Mouse (Mus musculus) kidney, adult 18-20 months (tissue): ENCODE measurements at regions not wholly inside any gene's neighbourhood (a gene's known extent, or its start where the extent isn't known, plus 50 kb on each side); places are given as distances from the start of the nearest gene placed in this dataset.

ENCODE experiments used
- DNase-seq: peaks from one replicate; pipeline ENCODE4 v3.0.0; 2021

DNA sequence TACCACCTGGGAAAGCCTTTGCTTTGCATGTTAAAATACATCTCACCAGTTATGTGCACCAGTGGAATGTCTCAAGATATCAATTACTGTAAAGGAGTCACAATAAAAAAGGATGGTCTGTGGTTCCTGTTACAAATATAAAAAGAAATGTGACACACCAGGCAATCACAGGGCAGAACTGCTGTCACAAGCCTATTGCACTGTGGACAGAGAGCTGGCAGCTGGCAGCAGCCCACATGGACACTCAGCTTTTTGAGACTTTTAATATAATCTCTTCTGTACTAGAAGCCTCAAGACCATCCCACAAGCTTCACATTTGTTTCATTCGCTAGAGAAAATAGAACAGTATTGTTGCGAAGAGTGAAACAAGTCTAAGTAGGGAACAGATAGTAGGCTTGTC is 197.7 kb downstream of the 1700129C05Rik start:
- no peak for DNase-seq

DNA sequence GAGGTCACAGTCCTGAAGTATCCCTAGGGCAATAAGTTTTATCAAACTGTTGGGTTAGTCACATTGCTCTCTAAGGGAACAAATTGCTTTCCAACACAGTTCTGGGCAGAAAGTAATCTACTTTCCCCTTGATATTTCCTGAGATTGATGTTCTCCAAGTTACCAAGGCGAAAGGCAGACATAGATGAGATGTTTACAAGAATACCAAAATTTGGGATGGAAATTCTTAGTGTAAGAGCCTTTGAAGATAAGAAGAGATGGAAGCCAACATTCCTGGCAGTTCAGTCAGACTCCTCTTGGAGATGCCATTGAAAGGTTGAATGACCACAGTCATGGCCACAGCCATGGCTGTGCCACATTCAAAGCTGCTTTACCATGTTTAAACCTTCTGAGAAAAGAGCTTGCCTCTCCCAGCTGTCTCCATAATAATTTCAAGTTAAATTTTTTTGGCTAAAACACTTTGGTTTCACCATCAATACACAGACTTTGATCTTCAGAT is 199.4 kb downstream of the 1700129C05Rik start:
- no peak for DNase-seq

DNA sequence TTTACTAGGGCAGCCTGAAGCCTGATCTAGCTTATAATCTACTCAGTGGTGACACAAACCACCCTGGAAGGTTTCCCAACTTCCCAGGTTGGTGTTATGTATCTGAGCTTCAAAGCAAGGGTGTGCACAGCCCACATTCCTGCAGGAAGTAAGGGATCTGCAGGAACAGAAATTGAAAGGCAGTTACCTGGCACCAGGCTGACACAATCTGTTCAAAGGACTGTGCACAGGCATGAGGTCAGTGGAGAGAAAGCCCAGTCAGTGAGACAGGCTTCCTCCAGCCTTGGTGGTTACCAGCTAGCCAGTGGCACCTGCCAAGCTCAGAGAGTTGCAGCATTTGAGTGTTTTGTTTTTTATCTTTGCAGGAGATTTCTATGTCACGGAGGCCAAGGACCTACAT is 203.6 kb downstream of the 1700129C05Rik start:
- no peak for DNase-seq

DNA sequence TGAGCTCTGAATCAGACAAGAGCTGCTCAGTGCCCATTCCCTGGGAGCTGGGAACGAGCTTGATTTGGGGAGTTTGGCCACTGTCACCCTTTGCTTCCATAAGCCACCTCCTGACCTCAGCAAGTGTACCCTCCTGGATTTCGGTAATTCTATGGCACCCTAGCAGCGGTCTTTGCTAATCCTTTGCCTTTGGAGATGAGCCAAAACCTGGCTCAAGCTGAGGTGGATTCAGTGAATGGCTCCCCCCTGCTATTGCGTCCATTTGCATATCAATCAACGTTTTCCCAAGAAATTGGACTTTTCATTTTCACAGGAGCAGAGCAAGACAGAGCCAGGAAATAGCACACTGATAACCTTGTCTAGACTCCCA is 204.1 kb downstream of the 1700129C05Rik start:
- no peak for DNase-seq

DNA sequence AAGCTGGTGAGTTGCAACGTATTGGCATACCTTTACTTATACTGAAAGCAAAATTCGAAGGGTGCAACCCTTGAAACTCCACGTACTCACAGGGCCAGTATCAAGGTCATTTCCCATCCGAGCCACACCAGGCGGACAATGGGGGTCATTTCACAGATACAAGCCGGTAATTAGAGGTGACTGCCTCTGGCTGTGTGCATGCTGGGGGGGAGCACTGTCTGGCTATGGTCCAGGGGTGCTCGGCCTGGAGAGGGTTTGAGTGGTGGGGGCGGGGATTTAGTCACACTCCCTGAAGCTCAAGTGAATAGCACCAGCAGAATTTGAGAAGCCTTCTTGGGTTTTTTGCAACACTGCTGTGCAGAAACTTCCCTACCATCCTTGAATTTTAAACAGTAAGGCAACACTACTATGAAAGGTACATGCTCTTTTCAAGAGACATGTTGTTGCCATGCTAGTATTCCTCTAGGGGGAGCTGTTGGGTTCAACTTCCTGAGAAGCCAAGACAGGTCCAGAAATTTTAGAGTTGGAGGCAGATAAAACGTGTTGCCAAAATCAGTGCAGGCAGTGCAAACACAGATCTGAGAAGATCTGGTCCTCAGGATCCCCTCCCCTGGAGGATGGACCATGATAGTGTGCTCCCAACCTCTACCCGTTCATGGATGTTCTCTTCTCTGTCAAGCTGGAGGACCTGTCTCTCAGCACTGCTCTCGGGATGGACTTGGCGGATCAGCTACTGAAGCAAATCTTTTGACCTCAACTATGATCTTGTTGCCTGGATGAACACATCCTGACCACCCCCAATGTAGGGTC is 204.7 kb downstream of the 1700129C05Rik start:
- DNase-seq: peak; percentile 4

DNA sequence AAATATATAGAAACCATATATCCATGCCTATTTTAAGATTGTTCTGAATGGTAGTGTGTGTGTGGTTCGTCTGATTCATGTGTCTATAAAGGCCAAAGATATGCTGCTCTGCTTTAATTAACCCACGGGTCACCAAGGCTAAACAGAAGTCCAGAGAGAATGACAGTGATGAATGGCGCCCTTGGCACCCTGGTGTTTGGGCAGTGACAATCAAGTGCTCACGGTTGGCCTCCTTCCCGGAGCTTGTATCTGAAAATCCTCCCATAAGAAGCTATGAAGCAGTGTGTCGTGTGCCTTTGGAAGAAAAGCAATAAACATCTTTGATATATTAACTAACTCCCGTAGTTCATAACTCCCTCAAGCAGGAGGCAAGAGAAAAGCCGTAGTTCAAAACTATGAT is 205.4 kb downstream of the 1700129C05Rik start:
- peak; percentile 24 for DNase-seq

DNA sequence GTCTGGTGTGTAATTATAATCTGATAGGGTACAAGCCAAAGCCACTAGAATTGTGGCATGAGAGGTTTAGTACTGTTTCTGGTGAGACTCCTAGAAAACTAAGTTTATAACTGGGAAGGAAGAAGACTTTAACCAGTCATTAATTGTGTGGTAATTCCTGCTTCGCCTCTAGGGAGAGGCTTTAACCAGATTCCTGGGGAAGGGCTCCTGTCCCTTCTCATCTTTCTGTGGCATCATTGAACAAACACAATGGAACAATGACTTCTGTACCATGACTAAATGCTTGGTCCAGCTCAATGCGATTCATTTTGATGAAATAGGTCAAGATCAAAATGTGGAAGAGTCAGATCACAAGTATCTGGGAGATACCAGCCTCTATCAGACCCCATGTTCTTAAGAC is 206.6 kb downstream of the 1700129C05Rik start:
- DNase-seq: no peak

DNA sequence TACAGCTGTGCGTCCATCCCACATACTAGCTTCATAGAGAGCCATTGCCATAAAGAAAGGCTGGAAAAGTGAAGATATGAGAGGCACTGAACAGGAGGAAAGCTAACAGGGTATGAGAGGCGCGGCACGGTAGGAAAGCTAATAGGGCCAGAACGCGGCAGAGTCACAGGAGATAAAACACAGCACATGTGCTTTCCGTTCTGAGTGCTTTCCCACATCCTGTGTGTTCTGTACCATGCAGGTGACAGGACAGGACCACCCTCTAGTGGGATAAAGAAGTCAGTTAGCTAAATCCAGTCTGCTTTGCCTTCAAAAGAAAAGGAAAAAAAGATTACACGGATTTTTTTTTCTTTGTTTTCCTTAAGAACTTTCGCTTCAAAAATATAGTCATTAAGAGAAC is 224.8 kb downstream of the 1700129C05Rik start:
- DNase-seq: no peak

DNA sequence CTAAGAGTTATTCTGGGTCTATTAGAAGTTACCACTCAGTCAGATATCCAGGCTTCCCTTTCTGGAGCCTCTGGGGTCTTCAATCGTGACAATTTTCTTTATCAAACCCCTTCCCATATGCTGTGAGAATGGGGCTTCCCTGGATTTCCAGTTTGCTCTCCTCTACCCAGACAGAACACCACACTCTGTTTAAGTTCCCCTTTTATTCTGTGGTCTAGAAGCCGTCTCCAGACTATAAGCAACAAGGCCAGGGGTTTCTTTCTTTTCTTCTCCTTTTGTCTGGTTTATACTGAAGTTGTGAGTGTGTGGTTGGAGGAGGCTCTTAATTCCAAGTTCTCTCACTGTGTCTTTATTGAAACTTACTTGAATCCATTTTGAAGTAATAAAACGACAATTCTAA is 225.5 kb downstream of the 1700129C05Rik start:
- no peak for DNase-seq

DNA sequence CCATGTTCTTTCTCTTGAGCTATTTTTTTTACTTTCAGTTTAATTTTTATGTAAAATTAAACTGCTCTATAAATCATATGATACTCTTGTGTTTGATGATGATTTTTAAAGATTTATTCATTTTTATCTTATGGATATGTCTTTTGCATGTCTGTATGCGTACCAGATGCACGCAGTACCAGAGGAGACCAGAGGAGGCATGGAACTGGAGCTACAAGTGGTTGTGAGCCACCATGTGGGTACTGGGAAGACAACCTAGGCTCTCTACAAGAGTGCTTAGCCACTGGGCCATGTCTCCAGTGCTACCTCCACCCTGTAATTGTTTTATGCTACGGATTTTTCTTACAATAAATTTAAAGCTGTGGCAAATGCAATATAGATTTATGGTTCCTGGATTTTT is 227.8 kb downstream of the 1700129C05Rik start:
- no peak for DNase-seq

DNA sequence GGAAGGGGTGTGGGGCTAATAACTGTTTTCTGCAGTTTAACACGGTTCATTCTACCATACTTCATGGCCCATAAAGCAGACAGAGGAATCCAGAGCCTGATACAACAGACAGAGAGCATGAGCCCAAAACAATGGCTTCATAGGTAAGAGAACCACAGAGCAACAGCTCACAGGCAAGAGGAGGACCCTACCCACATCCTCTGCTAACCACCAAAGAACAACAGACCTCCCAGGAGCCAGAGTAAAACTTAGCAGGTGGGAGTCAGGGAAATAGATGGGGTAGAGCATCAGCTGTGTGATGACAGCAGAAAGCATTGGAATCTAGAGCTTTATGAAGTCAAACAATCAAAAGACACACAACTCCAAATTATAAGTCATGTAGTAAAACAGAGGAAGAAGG is 231.8 kb downstream of the 1700129C05Rik start:
- DNase-seq: no peak

DNA sequence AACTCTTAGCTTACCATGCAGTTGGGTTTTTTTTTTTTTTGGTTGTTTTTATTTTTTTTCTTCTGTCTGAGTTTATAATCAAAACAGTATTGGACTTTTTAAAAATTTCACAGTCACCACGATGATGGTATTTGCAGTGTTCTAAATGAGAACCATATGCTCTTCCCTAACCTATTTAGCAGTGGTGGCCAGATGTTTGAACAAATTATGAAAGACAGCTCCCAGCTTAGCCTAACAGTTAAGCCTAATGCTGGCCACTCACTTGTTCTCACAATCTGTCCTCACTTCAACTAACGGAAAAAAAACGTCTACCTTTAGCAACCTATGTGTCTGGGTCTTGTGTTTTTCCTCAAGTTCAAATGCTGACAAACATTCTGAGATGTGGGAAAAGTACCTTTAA is 234.8 kb downstream of the 1700129C05Rik start:
- no peak for DNase-seq

DNA sequence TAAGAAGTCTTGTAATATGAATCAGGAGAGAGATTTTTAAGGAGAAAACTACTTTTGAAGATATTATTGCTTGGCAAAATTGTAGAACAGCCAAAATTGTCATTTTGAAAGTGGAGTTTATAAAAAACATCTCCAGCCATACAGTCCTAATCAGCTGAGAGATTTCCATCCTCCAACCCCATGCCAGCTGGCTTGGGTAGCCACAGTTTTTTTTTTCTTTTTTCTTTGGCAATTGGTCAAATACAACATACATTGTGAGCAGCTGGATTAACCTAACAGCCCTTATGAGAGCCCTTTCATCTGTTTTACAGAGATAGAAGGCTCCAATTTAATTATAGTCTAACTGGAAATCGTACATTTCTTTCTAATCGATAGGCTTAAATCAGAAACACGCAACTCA is 235.3 kb downstream of the 1700129C05Rik start:
- no peak for DNase-seq

DNA sequence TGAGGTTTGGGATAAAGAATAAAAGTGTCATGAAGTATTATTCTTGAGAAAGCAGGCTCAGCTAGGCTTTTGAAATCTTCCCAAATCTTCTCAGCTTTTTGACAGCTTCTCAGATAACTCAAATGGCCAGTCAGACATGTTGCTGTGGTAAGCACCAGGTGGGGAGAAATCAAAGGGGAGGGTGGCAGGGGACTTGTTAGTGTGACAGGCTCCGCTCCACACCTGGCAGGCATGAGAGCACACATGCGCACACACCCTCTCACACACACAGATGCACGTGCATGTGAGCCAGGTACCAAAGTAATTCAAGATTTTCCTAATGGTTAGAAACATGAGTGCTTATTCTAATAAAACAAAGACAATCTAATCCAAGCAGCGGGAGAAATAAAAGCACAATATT is 236.1 kb downstream of the 1700129C05Rik start:
- DNase-seq: no peak

DNA sequence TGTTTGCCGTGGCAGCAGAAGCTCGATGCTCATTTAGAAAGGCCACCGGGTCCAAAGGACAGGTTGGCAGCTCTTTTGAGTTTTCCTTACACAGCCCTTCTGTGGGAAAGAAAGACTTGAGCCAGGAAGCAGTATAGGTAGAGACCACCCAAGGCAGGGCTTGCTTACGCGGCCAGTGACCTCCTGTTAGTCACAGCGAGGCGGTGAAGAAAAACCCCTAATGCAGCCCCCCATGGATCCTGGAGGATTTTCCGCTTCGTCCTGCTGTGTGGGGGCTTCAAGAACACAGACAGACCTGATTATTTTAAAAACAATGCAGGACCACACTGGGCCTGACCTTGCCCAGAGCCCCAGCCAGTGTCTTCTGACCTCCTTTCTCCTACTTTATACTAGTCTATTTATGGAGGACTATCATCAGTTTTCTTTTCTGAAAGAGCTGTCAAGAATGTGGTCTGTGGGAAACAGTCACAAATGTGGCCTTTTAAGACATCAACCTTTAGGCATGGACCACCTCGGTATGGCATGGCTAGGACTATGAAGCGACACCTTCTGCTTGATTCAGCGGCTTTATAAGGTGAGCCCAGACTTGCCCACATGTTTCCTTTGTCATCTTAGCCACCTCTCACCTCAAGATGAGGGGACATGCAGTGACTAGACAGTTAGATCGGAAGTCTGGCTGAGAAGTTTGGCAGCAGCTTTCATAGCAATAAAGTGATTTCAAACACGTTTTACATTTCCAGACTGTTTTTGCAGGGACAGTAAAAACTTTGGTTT is 274.3 kb downstream of the 1700129C05Rik start:
- DNase-seq: no peak

DNA sequence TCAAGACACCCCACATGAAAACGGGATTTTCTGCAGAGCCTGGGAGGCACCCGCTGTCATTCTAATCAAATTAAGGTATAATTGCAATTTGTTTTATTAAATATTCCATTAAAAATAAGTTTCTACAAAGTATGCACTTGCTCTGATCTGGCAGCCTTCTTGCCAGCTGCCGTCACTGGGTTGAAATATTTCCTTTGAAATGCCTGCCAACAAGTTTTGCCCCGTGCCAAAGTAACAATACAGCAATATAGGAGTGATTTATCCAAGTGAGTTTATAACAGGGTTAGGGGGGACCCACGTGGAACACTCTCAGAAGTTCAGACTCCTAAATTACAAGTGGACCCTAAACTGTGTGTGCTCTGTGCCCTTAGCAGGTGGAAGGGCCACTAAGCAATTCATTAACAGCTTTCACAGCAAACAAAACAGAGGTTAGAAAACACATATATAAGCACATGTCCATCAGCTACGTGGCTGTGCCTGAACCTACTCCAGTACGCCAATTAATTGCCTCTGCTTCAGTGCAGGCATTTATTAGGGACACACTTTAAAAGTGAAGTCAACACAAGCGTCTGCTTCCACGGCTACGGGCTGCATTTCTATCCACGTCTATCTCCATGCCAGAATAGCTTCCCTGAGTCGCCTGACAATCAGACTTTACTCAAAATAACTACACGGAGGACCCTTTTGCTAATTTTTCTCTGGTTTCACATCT is 275.1 kb downstream of the 1700129C05Rik start:
- peak; percentile 6 for DNase-seq

DNA sequence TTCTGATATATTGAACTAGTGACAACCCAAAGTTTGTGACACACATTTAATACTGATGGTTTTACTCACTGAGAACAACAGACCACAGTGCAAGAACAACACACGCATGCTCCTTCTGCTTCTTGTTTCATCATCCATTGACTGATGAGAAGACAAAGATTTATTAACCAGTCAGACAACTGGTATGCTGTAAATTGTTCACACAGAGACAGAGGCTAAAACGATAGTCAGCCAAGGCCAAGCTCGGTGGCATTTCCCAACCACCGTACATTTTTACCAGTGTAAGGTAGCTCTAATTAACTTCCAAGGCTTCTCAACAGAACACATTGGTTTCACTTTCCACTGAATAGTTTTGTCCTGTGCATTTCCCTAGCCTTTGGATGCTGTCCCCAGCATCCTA is 287.8 kb downstream of the 1700129C05Rik start:
- no peak for DNase-seq

DNA sequence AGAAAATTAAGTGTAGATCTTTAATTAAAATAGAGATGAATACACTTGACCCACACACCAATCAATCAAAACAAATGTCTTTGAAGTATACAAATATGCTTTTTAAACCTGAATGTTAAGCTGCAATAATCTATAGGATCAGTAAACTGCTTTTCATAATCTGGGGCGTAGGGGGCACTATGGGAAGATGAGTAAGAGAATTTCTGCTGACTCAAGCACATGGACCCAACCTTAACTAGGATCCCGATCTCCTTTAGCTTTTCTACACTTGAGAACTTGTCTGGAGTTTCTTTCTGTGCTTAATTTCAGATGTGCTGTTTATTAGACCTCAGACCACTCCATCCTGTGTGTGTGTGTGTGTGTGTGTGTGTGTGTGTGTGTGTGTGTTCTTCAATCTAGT is 298.1 kb downstream of the 1700129C05Rik start:
- no peak for DNase-seq

DNA sequence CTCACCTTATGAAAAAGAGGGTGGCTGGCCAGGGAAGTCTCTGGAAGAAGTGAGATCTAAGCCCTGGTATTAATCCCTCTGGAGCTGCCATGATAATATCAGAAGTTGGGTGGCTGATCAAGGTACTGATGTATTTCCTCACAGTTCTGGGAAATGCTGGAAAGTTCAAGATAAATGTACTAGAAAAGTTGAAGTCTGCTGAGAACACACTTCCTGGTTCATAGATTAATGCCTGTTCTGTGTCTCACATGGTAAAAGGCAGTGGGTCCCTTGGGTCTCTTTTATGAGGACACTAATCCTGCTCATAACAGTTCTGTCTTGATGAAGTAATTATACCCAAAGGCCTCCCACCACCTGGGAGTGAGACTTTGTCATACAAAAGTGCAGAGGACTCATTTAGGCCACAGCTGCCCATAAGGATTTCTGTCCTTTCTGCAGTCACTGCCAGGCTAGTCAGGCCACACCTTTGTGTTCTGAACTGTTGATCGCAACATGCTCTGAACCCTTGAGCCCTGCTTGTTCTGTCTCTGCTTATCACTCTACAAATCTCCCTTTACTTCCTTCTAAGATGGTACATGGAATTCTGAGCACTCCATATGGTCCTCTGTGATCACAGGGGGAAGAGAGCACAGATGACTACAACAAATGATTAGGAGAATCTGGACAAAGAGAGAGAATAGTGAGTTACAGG is 300.4 kb downstream of the 1700129C05Rik start:
- no peak for DNase-seq

DNA sequence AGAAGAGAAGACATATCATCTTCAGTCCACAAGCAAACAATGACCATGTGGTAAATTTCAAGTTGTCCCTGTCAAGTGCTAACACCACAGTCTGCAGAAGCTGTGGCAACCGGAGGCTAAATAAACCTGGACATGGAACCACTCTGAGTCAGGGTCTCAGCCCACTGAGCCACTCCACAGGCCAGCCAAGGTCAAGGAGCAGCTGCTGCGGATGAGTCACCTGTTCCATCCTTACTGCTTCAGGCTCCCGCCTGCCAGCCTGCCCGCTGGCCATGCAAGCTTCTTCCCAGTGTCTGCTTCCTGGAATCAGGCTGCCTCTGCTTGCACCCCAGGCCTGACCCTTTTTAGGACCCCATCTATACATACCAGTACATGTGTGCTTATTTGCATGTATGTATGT is 319.8 kb downstream of the 1700129C05Rik start:
- DNase-seq: no peak

DNA sequence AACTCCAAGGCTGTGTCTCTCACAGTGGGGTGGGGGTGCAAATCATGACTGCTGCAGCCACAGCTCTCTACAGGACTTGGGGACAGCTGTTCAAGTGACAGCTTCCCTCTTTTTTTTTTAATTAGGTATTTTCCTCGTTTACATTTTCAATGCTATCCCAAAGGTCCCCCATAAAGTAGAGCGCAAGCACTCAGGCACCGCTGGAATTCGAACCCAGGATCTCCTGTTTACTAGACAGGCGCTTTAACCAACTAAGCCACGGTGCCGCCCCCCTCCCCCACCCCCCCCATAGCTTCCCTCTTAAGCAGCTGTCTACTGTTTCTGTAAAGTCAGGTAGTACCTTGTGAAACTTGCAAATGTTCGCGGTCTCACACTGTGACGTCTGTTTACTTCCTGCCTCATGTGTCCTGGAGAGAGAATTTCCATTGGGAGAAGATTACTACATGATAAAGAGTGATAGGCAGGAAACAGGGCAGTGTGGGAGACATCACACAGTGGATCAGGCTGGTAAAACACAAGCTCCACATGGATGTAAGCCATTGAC is 324.7 kb downstream of the 1700129C05Rik start:
- DNase-seq: peak; percentile 17

DNA sequence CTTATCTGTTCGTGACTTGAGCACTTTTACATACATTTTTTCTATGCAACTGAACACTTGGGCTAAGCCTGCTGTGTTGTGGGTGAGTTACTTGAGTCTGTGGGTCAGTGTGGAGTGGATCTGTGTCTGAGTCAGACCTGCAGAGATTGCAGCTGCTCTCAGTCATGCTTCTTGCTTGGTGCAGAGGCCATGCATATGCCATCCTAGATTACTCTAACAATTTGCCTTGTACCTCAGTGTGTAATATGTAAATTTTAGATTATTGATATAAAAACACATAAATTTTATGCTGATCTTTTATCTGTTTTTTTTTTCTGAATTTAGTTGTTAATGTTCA is 326.2 kb downstream of the 1700129C05Rik start:
- no peak for DNase-seq
